Mouse (Mus musculus) liver, postnatal 0 days (tissue): ENCODE data around the gene Tnc. TPM values are rescaled to one million over a fixed set of nuclear protein-coding genes. Genes with fewer than 3 reads are reported as not detected.

ENCODE experiments used
- ATAC-seq: fragments of 200-750 bp; cut with Nextera tagmentation; 2 replicates; pipeline ENCODE4 v1.8.0; 2017; ENCODE audit warnings: mild to moderate bottlenecking, moderate library complexity
- DNase-seq: peaks from one replicate; pipeline ENCODE4 v3.0.0-alpha.2; 2016
- H3K27ac ChIP-seq: fragments of 300-500 bp; sonication (generic); 2 replicates; pipeline ENCODE4 v1.5.1; 2014; ENCODE audit warnings: antibody characterized with exemption, moderate library complexity, mild to moderate bottlenecking, low read depth
- H3K27me3 ChIP-seq: fragments of 300-500 bp; sonication (generic); 2 replicates; pipeline ENCODE4 v1.6.1; 2014; ENCODE audit warnings: low read length, control low read depth, mixed read lengths; ENCODE audit not compliant: insufficient read depth
- H3K36me3 ChIP-seq: fragments of 300-500 bp; sonication (generic); replicated peaks from 2 replicates; pipeline ENCODE4 v1.6.1; 2014; ENCODE audit warnings: mild to moderate bottlenecking, control low read depth, low read length, moderate library complexity, mixed read lengths; ENCODE audit not compliant: insufficient read depth
- H3K4me1 ChIP-seq: fragments of 300-500 bp; sonication (generic); 2 replicates; pipeline ENCODE4 v1.6.1; 2014; ENCODE audit warnings: antibody characterized with exemption, mild to moderate bottlenecking, control low read depth; ENCODE audit not compliant: insufficient read depth
- H3K4me2 ChIP-seq: fragments of 300-500 bp; sonication (generic); 2 replicates; pipeline ENCODE4 v1.6.1; 2014; ENCODE audit warnings: low read depth, mild to moderate bottlenecking, low read length, moderate library complexity, mixed read lengths
- H3K4me3 ChIP-seq: fragments of 300-500 bp; sonication (generic); 2 replicates; pipeline ENCODE4 v1.5.1; 2014; ENCODE audit warnings: low read depth, low read length
- H3K9ac ChIP-seq: fragments of 300-500 bp; sonication (generic); replicated peaks from 2 replicates; pipeline ENCODE4 v1.6.1; 2014; ENCODE audit warnings: mild to moderate bottlenecking, moderate library complexity
- H3K9me3 ChIP-seq: fragments of 300-500 bp; sonication (generic); 2 replicates; pipeline ENCODE4 v1.6.1; 2016; ENCODE audit warnings: mild to moderate bottlenecking, control low read depth, low read length, mixed read lengths
- CTCF ChIP-seq: sonication (generic); IDR thresholded peaks from 2 replicates; pipeline ENCODE4 v1.5.1; 2016; ENCODE audit warnings: antibody characterized with exemption, low read depth
- EP300 ChIP-seq: IDR thresholded peaks from 2 replicates; pipeline ENCODE4 v1.6.1; 2016; ENCODE audit warnings: antibody characterized with exemption, low read depth, mild to moderate bottlenecking
- WGBS: fragments of 180-500 bp; shearing (Covaris S2); extraction: QIAGEN DNeasy Blood & Tissue Kit; methylation state at CpG from one replicate; pipeline ENCODE4 v1.1.7; 2014; ENCODE audit not compliant: insufficient replicate concordance; 5-methylcytosine and 5-hydroxymethylcytosine counted together
- polyA plus RNA-seq: library from polyadenylated mRNA; unstranded; fragments of >200 nt; fragmentation: Nextera tagmentation; extraction: Ambion mirVana; gene quantifications from 2 replicates; pipeline ENCODE4 v1.2.1, GENCODE M21; 2015

Gene Tnc
- polyA plus RNA-seq = 1.8 and 1.9 TPM in 2 replicates

- Histone ChIP-seq H3K9me3 (no peaks in the 10 kb centered on the region), H3K4me3 (peak within 1 kb of the TSS; percentile 19), H3K9ac (no peak within 1 kb of the TSS), H3K4me2 (peak within 1 kb of the TSS; percentile 28; the same call in 1 of the 2 replicates), H3K27ac (no peak within 1 kb of the TSS), H3K36me3 (no peaks in the 10 kb centered on the region), H3K27me3 (peaks cover 16% of the 10 kb centered on the region; the same call in 1 of the 2 replicates), H3K4me1 (no peaks in the 10 kb centered on the region)
- DNase-seq (peak; percentile 16), ATAC-seq (no peak)
- WGBS = 2% methylated on average over 26 of the region's 26 CpGs
- TF ChIP-seq CTCF (no peak), EP300 (no peak)
Measured at GRCm38 (mm10) chr4:64046831-64047493, at the start of gene Tnc. Tnc (minus strand) TSS chr4:64047015.

- Histone ChIP-seq H3K4me2 (no peak overlapping the region), H3K4me1 (no peaks in the 10 kb centered on the region), H3K9ac (no peak overlapping the region), H3K27me3 (no peaks in the 10 kb centered on the region), H3K27ac (no peak overlapping the region), H3K9me3 (no peaks in the 10 kb centered on the region), H3K4me3 (no peak overlapping the region), H3K36me3 (no peaks in the 10 kb centered on the region)
- TF ChIP-seq CTCF = no peak
- TF ChIP-seq EP300 = no peak
- ATAC-seq (no peak), DNase-seq (no peak)
- WGBS = 72% methylated on average over 5 of the region's 5 CpGs
Measured at GRCm38 (mm10) chr4:64094221-64094620, 47.4 kb upstream of the Tnc start.

- no peak overlapping the region for H3K27ac ChIP-seq
- 56% methylated on average over 1 of the region's 1 CpGs for WGBS
- H3K4me3 ChIP-seq = no peak overlapping the region
- no peaks in the 10 kb centered on the region for H3K27me3 ChIP-seq
- no peaks in the 10 kb centered on the region for H3K4me1 ChIP-seq
- DNase-seq (no peak), ATAC-seq (no peak)
- no peaks in the 10 kb centered on the region for H3K36me3 ChIP-seq
- H3K4me2 ChIP-seq = no peak overlapping the region
- H3K9ac ChIP-seq = no peak overlapping the region
- TF ChIP-seq EP300 (no peak), CTCF (no peak)
- no peaks in the 10 kb centered on the region for H3K9me3 ChIP-seq
Measured at GRCm38 (mm10) chr4:64092857-64093256, 46.0 kb upstream of the Tnc start.

GRCm38 (mm10) chr4:64089378-64089777, 42.6 kb upstream of the Tnc start:
- ATAC-seq (no peak), DNase-seq (no peak)
- Histone ChIP-seq H3K4me3 (no peak overlapping the region), H3K27me3 (no peaks in the 10 kb centered on the region), H3K4me2 (no peak overlapping the region), H3K36me3 (no peaks in the 10 kb centered on the region), H3K27ac (no peak overlapping the region), H3K9me3 (no peaks in the 10 kb centered on the region), H3K9ac (no peak overlapping the region), H3K4me1 (no peaks in the 10 kb centered on the region)
- TF ChIP-seq CTCF (no peak), EP300 (no peak)
- WGBS = 54% methylated on average over 2 of the region's 2 CpGs

- DNase-seq (no peak), ATAC-seq (no peak)
- no peak overlapping the region for H3K27ac ChIP-seq
- no peak overlapping the region for H3K9ac ChIP-seq
- 65% methylated on average over 2 of the region's 2 CpGs for WGBS
- H3K36me3 ChIP-seq = no peaks in the 10 kb centered on the region
- H3K9me3 ChIP-seq = no peaks in the 10 kb centered on the region
- no peaks in the 10 kb centered on the region for H3K4me1 ChIP-seq
- H3K27me3 ChIP-seq = no peaks in the 10 kb centered on the region
- TF ChIP-seq EP300 = no peak
- TF ChIP-seq CTCF = no peak
- H3K4me3 ChIP-seq = no peak overlapping the region
- no peak overlapping the region for H3K4me2 ChIP-seq
Measured at GRCm38 (mm10) chr4:64087675-64088074, 40.9 kb upstream of the Tnc start.

GRCm38 (mm10) chr4:64085993-64086567, 39.3 kb upstream of the Tnc start:
- no peaks in the 10 kb centered on the region for H3K27me3 ChIP-seq
- H3K36me3 ChIP-seq = no peaks in the 10 kb centered on the region
- WGBS = 56% methylated on average over 1 of the region's 1 CpGs
- no peak overlapping the region for H3K4me3 ChIP-seq
- DNase-seq = no peak
- no peak overlapping the region for H3K4me2 ChIP-seq
- H3K4me1 ChIP-seq = no peaks in the 10 kb centered on the region
- no peak for ATAC-seq
- no peaks in the 10 kb centered on the region for H3K9me3 ChIP-seq
- TF ChIP-seq CTCF (no peak), EP300 (no peak)
- no peak overlapping the region for H3K27ac ChIP-seq
- H3K9ac ChIP-seq = no peak overlapping the region
